Comparison of ENCODE assay signal across 8 mouse cellular contexts in the genomic region with DNA sequence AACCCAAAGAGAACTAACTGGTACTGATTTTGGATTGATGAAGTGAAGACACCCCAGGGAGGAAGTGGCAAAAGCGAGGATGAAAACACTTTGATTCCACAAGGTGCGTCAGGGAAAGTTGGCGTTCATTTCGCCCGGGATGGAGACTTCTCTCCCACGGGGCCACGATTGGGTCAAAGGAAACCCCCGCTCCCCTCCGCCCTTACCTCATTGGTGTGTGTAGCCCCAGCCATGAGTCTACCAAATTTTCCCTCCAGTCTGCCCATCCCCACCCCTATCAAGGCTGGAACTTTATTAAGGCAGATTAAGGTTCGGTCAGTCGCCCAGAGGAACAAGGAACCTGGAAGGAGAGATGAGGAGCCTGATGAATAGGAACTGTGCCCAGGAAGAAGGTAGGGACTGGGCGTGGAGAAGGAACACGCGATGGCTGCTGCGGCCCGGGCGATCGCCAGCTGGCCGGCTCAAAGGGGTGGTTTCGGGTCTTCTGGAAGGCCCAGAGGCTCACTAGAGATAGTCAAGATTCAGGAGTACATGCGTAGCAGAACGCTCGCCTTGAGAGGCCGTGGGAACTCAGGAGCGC. TPM values are rescaled to one million over a fixed set of nuclear protein-coding genes. Genes with fewer than 3 reads are reported as not detected.
A peak's percentile ranks its signal among the peaks of the same experiment; 100 is the strongest.
DNase-seq lines count a peak whose midpoint lies in the region; ATAC-seq and TF ChIP-seq lines count a peak whose summit lies in the region.

Slc41a1 (plus strand) TSS at position 287 of the 580 bp plus-strand sequence.

- ATAC-seq in embryonic facial prominence, embryonic 11.5 days (replicated peaks; ENCODE audit: insufficient number of reproducible peaks, low FRiP score, low TSS enrichment, low read depth), result peak; percentile 68
- peak; percentile 16 for ATAC-seq in heart, embryonic 15.5 days (replicated peaks; ENCODE audit: insufficient number of reproducible peaks, insufficient read depth, low FRiP score, low read depth)
- 0 out of 2 replicates have a peak, but pooled peaks have one; percentile 8 for ATAC-seq in monocyte, adult 5-6 weeks (replicated peaks; ENCODE audit: insufficient number of reproducible peaks, low FRiP score, low TSS enrichment, poor library complexity, severe bottlenecking)

- TF ChIP-seq CTCF in C2C12 (IDR thresholded peaks at IDR 0.05; ENCODE audit: control insufficient read depth, insufficient read depth, insufficient read length), result no peak

- H3ac ChIP-seq in C2C12 (ENCODE audit: control insufficient read depth, insufficient read length, low read depth), result peak within 1 kb of the TSS; percentile 87

- no peaks in the 10 kb centered on the region for H3K27me3 ChIP-seq in C2C12 (ENCODE audit: control insufficient read depth, insufficient read depth, insufficient read length)
- no peaks in the 10 kb centered on the region for H3K27me3 ChIP-seq in embryonic facial prominence, embryonic 11.5 days (ENCODE audit: control insufficient read depth, insufficient read depth, low read length)
- H3K27me3 ChIP-seq in heart, embryonic 15.5 days, result no peaks in the 10 kb centered on the region

- no peaks in the 10 kb centered on the region for H3K4me1 ChIP-seq in embryonic facial prominence, embryonic 11.5 days (ENCODE audit: control insufficient read depth, insufficient read depth, low read length)
- peaks cover 12% of the 10 kb centered on the region for H3K4me1 ChIP-seq in heart, embryonic 15.5 days (replicated peaks)

- intact Hi-C loops in left cerebral cortex, postnatal 10 days (cut with DNase I), result loop anchor here (10.0 kb wide), 1 partner anchor 112 kb away; no protein-coding TSS in a partner anchor

- H3K4me2 ChIP-seq in embryonic facial prominence, embryonic 11.5 days (ENCODE audit: low read depth, low read length), result peak within 1 kb of the TSS; percentile 80
- peak within 1 kb of the TSS; percentile 75 for H3K4me2 ChIP-seq in heart, embryonic 15.5 days

- peak within 1 kb of the TSS; percentile 85 for H3K9ac ChIP-seq in embryonic facial prominence, embryonic 11.5 days (replicated peaks; ENCODE audit: low read length)
- H3K9ac ChIP-seq in heart, embryonic 15.5 days, result peak within 1 kb of the TSS; percentile 77

- 2% methylated on average over 21 of the region's 25 CpGs for WGBS in embryonic facial prominence, embryonic 11.5 days
- WGBS in heart, embryonic 15.5 days, result 4% methylated on average over 25 of the region's 25 CpGs

- no peaks in the 10 kb centered on the region for H3K9me3 ChIP-seq in embryonic facial prominence, embryonic 11.5 days (replicated peaks; ENCODE audit: control insufficient read depth, low read length)
- H3K9me3 ChIP-seq in heart, embryonic 15.5 days (replicated peaks), result no peaks in the 10 kb centered on the region

- H3K4me3 ChIP-seq in C2C12 (ENCODE audit: insufficient read depth, poor library complexity, severe bottlenecking), result peak within 1 kb of the TSS; percentile 68
- H3K4me3 ChIP-seq in embryonic facial prominence, embryonic 11.5 days (ENCODE audit: low read depth, low read length), result peak within 1 kb of the TSS; percentile 84
- H3K4me3 ChIP-seq in heart, embryonic 15.5 days, result peak within 1 kb of the TSS; percentile 86

- peak within 1 kb of the TSS; percentile 52 for H3K27ac ChIP-seq in embryonic facial prominence, embryonic 11.5 days (replicated peaks; ENCODE audit: low read depth, low read length)
- H3K27ac ChIP-seq in heart, embryonic 15.5 days, result peak within 1 kb of the TSS; percentile 86

- no peaks in the 10 kb centered on the region for H3K79me2 ChIP-seq in C2C12 (ENCODE audit: control insufficient read depth, insufficient read depth)

- no peaks in the 10 kb centered on the region for H3K36me3 ChIP-seq in C2C12 (ENCODE audit: control insufficient read depth, insufficient read depth)
- H3K36me3 ChIP-seq in embryonic facial prominence, embryonic 11.5 days (replicated peaks; ENCODE audit: control insufficient read depth, insufficient read depth, low read depth, low read length), result no peaks in the 10 kb centered on the region
- no peaks in the 10 kb centered on the region; the same call in 1 of the 2 replicates for H3K36me3 ChIP-seq in heart, embryonic 15.5 days

- H3K79me3 ChIP-seq in C2C12 (ENCODE audit: low read depth), result no peaks in the 10 kb centered on the region

- no peak for DNase-seq in adrenal gland, adult 18-20 months (ENCODE audit: low spot score in 2 of 2)
- no peak for DNase-seq in adrenal gland, adult (ENCODE audit: inconsistent age in 2 of 2, low spot score in 1 of 2)
- DNase-seq in embryonic facial prominence, embryonic 11.5 days (ENCODE audit: low spot score), result no peak
- peak in 1 of 2 experiments; percentile 41 for DNase-seq in left cerebral cortex, postnatal 10 days (ENCODE audit: extremely low spot score in 1 of 2, low spot score in 2 of 2)
- no peak for DNase-seq in embryo, embryonic 10.5 days (ENCODE audit: low spot score)

TF ChIP-seq in C2C12, 6 proteins besides CTCF, POLR2A, EP300 and RAD21:
- TF ChIP-seq CEBPB (IDR thresholded peaks at IDR 0.05; ENCODE audit: low read depth), result no peak
- TF ChIP-seq MYOG (IDR thresholded peaks at IDR 0.05; ENCODE audit: control insufficient read depth, extremely low read depth, insufficient read length), result no peak
- no peak for TF ChIP-seq MYOD1 (IDR thresholded peaks at IDR 0.05; ENCODE audit: control insufficient read depth, insufficient read length, low read depth)
- TF ChIP-seq MAX (IDR thresholded peaks at IDR 0.05), result no peak
- TF ChIP-seq USF1 (IDR thresholded peaks at IDR 0.05; ENCODE audit: low read depth), result no peak
- no peak for TF ChIP-seq FOSL1 (IDR thresholded peaks at IDR 0.05; ENCODE audit: insufficient read depth, low read length, poor library complexity, severe bottlenecking)

RNA-seq across cellular contexts. Expression of gene Slc41a1, which starts in this region (rescaled TPM):
- total RNA-seq in adrenal gland, adult 18-20 months (2021), result 10 to 100 TPM; 29.4 to 41.6 TPM
- polyA plus RNA-seq in C2C12 (2012; fragmentation: generic; extraction: Trizol), result 6.7 TPM
- polyA plus RNA-seq in embryonic facial prominence, embryonic 11.5 days (2014; fragmentation: Nextera tagmentation; extraction: Ambion mirVana), result 9.2 and 10.9 TPM in 2 replicates
- 8.9 and 11.4 TPM in 2 replicates for polyA plus RNA-seq in heart, embryonic 15.5 days (2015; fragmentation: Nextera tagmentation; extraction: Ambion mirVana)
- total RNA-seq in left cerebral cortex, postnatal 10 days (2021), result 10 to 100 TPM; 43.8 to 43.9 TPM
- total RNA-seq in monocyte, adult 5-6 weeks (2017), result 8.2 to 13.5 TPM (median 11.8 TPM) in 3 replicates

Comparison
In these comparisons a context has a peak if more than half of its experiments do, and no peak if none do; other contexts are left out.
1. ATAC-seq: peak in every context shown above with its lines; median percentile 68 in embryonic facial prominence, embryonic 11.5 days; 16 in heart, embryonic 15.5 days; 8 in monocyte, adult 5-6 weeks.